Mouse (Mus musculus) bone marrow, adult 2 months (tissue): ENCODE results near the gene Tcf21.

Experiments
- CTCF ChIP-seq: fragments of 200-500 bp; IDR thresholded peaks from 2 replicates; pipeline ENCODE4 v1.5.1; 2011; ENCODE audit warnings: low read length, control low read depth; ENCODE audit not compliant: control insufficient read depth, insufficient read depth
- POLR2A ChIP-seq: fragments of 200-500 bp; IDR thresholded peaks from 2 replicates; pipeline ENCODE4 v1.6.1; 2011; ENCODE audit warnings: low read depth, mild to moderate bottlenecking, control low read depth, low read length, borderline replicate concordance; ENCODE audit not compliant: control insufficient read depth

DNA sequence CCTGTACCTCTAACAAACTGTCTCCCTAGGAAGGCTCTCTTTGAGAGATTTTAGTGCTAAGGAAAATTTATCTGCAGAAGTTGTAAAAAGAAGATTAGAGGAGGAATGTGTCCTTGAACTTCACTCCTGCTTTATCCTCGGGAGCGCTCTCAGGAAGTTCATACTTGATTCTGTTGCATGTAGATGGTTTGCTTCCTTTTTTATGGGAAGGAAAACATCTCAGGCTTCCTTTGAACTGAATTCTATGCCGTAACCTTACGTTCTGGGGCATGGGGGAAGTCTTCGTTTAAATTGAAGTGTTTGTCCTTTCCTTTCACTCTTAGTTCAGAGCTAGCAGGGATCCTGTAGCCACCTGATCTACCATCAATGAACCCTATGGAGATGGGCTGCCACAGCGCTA is 2.9 kb upstream of the Tcf21 start:
- no peak for TF ChIP-seq CTCF
- TF ChIP-seq POLR2A, result no peak
